Mouse (Mus musculus) heart, embryonic 16.5 days (tissue): Measurements from ENCODE around the gene Nop16. TPM values are rescaled to one million over a fixed set of nuclear protein-coding genes. Genes with fewer than 3 reads are reported as not detected.

ENCODE experiments used
- ATAC-seq: fragments of 200-750 bp; cut with Nextera tagmentation; replicated peaks from 2 replicates; pipeline ENCODE4 v1.8.0; 2017; ENCODE audit warnings: moderate number of reproducible peaks; ENCODE audit not compliant: insufficient read depth, low FRiP score; ENCODE audit errors: extremely low read depth
- H3K27ac ChIP-seq: fragments of 300-500 bp; sonication (generic); 2 replicates; pipeline ENCODE4 v1.5.1; 2014; ENCODE audit warnings: mild to moderate bottlenecking, low read length, control low read depth, moderate library complexity
- H3K27me3 ChIP-seq: fragments of 300-500 bp; sonication (generic); 2 replicates; pipeline ENCODE4 v1.6.1; 2014; ENCODE audit warnings: low read length, mixed read lengths; ENCODE audit not compliant: control insufficient read depth, insufficient read depth
- H3K36me3 ChIP-seq: fragments of 300-500 bp; sonication (generic); 2 replicates; pipeline ENCODE4 v1.6.1; 2014; ENCODE audit not compliant: control insufficient read depth, insufficient read depth
- H3K4me1 ChIP-seq: fragments of 300-500 bp; sonication (generic); 2 replicates; pipeline ENCODE4 v1.6.1; 2014; ENCODE audit warnings: low read length, mixed read lengths; ENCODE audit not compliant: control insufficient read depth, insufficient read depth
- H3K4me2 ChIP-seq: fragments of 300-500 bp; sonication (generic); 2 replicates; pipeline ENCODE4 v1.6.1; 2014; ENCODE audit warnings: low read depth, mild to moderate bottlenecking, control low read depth, low read length
- H3K4me3 ChIP-seq: fragments of 300-500 bp; sonication (generic); 2 replicates; pipeline ENCODE4 v1.5.1; 2014; ENCODE audit warnings: mild to moderate bottlenecking, control low read depth, low read length
- H3K9ac ChIP-seq: fragments of 300-500 bp; sonication (generic); 2 replicates; pipeline ENCODE4 v1.6.1; 2014; ENCODE audit warnings: low read length, control low read depth
- H3K9me3 ChIP-seq: fragments of 300-500 bp; sonication (generic); replicated peaks from 2 replicates; pipeline ENCODE4 v1.6.1; 2016; ENCODE audit warnings: low read length; ENCODE audit not compliant: control insufficient read depth
- WGBS: fragments of 180-500 bp; shearing (Covaris S2); extraction: QIAGEN DNeasy Blood & Tissue Kit; methylation state at CpG from one replicate; pipeline ENCODE4 v1.1.7; 2014; 5-methylcytosine and 5-hydroxymethylcytosine counted together
- polyA plus RNA-seq: library from polyadenylated mRNA; unstranded; fragments of >200 nt; fragmentation: Nextera tagmentation; extraction: Ambion mirVana; gene quantifications from 2 replicates; pipeline ENCODE4 v1.2.1, GENCODE M21; 2015

The Nop16 gene
- polyA plus RNA-seq, 1 experiment from 2014 or later = 56.7 TPM

GRCm38 (mm10) chr13:54603501-54603900 lies 13.6 kb upstream of the Nop16 start:
- Histone ChIP-seq H3K4me3 (no peak overlapping the region), H3K27ac (no peak overlapping the region), H3K4me1 (no peaks in the 10 kb centered on the region), H3K4me2 (no peak overlapping the region), H3K27me3 (no peaks in the 10 kb centered on the region), H3K9me3 (no peaks in the 10 kb centered on the region), H3K36me3 (peaks cover 2% of the 10 kb centered on the region; the same call in 1 of the 2 replicates), H3K9ac (no peak overlapping the region)
- no peak for ATAC-seq

GRCm38 (mm10) chr13:54602639-54603111 lies 12.8 kb upstream of the Nop16 start:
- Histone ChIP-seq H3K4me1 (peaks cover 3% of the 10 kb centered on the region; the same call in 1 of the 2 replicates), H3K9me3 (no peaks in the 10 kb centered on the region), H3K4me3 (no peak overlapping the region), H3K4me2 (no peak overlapping the region), H3K36me3 (peaks cover 2% of the 10 kb centered on the region; the same call in 1 of the 2 replicates), H3K27me3 (no peaks in the 10 kb centered on the region), H3K27ac (no peak overlapping the region), H3K9ac (no peak overlapping the region)
- 55% methylated on average over 3 of the region's 3 CpGs for WGBS
- ATAC-seq = no peak

DNA sequence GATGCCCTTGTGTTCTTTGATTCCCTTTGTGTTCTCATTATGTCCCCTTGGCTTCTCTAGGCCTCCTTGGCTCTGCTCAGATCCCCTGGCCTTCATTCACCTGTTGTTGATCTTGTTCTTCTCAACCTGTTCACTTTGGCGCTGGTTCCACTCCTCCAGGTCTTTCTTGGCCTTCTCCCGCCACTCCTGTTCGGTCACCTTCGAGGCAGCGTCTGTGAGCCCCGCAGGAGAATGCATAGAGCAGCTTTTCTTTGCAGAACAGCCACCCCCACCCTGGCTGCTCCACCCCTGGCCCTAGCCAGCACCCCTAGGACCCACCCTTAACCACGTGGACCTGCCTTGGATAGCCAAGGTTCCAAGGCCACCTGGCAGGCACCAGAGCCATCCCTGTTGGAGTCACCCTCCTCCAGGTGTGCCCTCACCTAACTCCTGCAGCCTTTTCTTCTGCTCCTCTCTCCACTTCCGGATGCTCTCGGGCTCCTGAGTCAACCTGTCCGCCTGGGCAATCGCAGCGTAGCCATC lies 8.8 kb upstream of the Nop16 start:
- H3K27ac ChIP-seq = no peak overlapping the region
- H3K36me3 ChIP-seq = peaks cover 3% of the 10 kb centered on the region; the same call in 1 of the 2 replicates
- H3K9ac ChIP-seq = no peak overlapping the region
- 86% methylated on average over 12 of the region's 12 CpGs for WGBS
- no peaks in the 10 kb centered on the region for H3K9me3 ChIP-seq
- no peak overlapping the region for H3K4me3 ChIP-seq
- no peak for ATAC-seq
- no peak overlapping the region for H3K4me2 ChIP-seq
- peaks cover 25% of the 10 kb centered on the region for H3K4me1 ChIP-seq
- H3K27me3 ChIP-seq = no peaks in the 10 kb centered on the region

- Histone ChIP-seq H3K4me3 (no peak overlapping the region), H3K27me3 (no peaks in the 10 kb centered on the region), H3K27ac (peak overlapping the region; percentile 85), H3K36me3 (peaks cover 5% of the 10 kb centered on the region; the same call in 1 of the 2 replicates), H3K9me3 (no peaks in the 10 kb centered on the region), H3K4me2 (peak overlapping the region; percentile 43; the same call in 1 of the 2 replicates), H3K4me1 (peaks cover 26% of the 10 kb centered on the region), H3K9ac (0 out of 2 replicates have a peak overlapping the region, but pooled peaks have one; percentile 11)
- 39% methylated on average over 5 of the region's 5 CpGs for WGBS
- no peak for ATAC-seq
Observed at GRCm38 (mm10) chr13:54596870-54597269, 7.0 kb upstream of the Nop16 start.

DNA sequence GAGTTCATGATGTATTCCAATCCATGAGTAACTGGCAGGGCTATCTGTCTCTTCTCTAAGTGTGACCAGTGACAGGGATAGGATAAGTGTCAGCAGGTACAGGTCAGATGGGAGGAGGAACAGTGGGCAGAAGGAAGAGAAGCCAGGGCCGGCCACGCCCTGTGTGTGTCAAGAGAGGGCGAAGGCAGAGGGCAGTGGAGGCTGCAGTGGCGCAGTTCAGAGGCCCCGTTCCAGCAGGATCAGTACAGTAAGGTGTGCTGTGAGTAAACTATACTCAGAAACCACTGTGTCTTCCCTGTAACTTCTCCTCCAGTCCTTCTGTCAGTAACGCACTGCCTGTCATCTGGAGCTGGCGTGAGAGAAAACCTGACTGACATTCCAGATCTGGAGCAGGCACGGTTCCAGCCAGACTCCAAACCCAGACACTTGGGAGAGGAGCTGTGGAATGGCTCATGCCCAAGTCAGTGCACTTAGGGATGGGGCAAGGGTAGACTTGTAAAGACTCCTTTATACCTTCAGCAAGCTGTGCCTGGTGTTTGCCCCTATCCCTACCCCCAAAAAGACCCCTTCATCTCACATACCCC lies 6.3 kb upstream of the Nop16 start:
- WGBS = 36% methylated on average over 8 of the region's 8 CpGs
- no peaks in the 10 kb centered on the region for H3K9me3 ChIP-seq
- peak overlapping the region; percentile 43 for H3K4me2 ChIP-seq
- peak overlapping the region; percentile 85 for H3K27ac ChIP-seq
- peak overlapping the region; percentile 0; the same call in 1 of the 2 replicates for H3K4me3 ChIP-seq
- ATAC-seq = peak; percentile 74
- H3K27me3 ChIP-seq = no peaks in the 10 kb centered on the region
- H3K4me1 ChIP-seq = peaks cover 33% of the 10 kb centered on the region
- H3K36me3 ChIP-seq = peaks cover 5% of the 10 kb centered on the region; the same call in 1 of the 2 replicates
- 0 out of 2 replicates have a peak overlapping the region, but pooled peaks have one; percentile 0 for H3K9ac ChIP-seq

- Histone ChIP-seq H3K4me2 (no peak overlapping the region), H3K4me1 (peaks cover 44% of the 10 kb centered on the region), H3K27ac (no peak overlapping the region), H3K36me3 (peaks cover 3% of the 10 kb centered on the region; the same call in 1 of the 2 replicates), H3K4me3 (no peak overlapping the region), H3K9ac (no peak overlapping the region), H3K9me3 (no peaks in the 10 kb centered on the region), H3K27me3 (no peaks in the 10 kb centered on the region)
- WGBS = 93% methylated on average over 11 of the region's 11 CpGs
- no peak for ATAC-seq
Observed at GRCm38 (mm10) chr13:54593617-54594016, 3.7 kb upstream of the Nop16 start.

- no peak for ATAC-seq
- Histone ChIP-seq H3K4me2 (peak overlapping the region; percentile 86), H3K9me3 (no peaks in the 10 kb centered on the region), H3K27ac (no peak overlapping the region), H3K27me3 (no peaks in the 10 kb centered on the region), H3K36me3 (peaks cover 8% of the 10 kb centered on the region; the same call in 1 of the 2 replicates), H3K9ac (no peak overlapping the region), H3K4me1 (peaks cover 34% of the 10 kb centered on the region), H3K4me3 (no peak overlapping the region)
- 87% methylated on average over 8 of the region's 8 CpGs for WGBS
Observed at GRCm38 (mm10) chr13:54591776-54592356, 2.0 kb upstream of the Nop16 start.

- Histone ChIP-seq H3K4me2 (peak overlapping the region; percentile 86), H3K36me3 (peaks cover 20% of the 10 kb centered on the region), H3K4me3 (peak overlapping the region; percentile 93), H3K27ac (peak overlapping the region; percentile 33; the same call in 1 of the 2 replicates), H3K4me1 (peaks cover 19% of the 10 kb centered on the region), H3K9me3 (no peaks in the 10 kb centered on the region), H3K9ac (peak overlapping the region; percentile 77), H3K27me3 (no peaks in the 10 kb centered on the region)
- ATAC-seq = peak; percentile 14
- WGBS = under 1% methylated on average over 24 of the region's 24 CpGs
Observed at GRCm38 (mm10) chr13:54589414-54589995, 385 bp downstream of the Nop16 start.

DNA sequence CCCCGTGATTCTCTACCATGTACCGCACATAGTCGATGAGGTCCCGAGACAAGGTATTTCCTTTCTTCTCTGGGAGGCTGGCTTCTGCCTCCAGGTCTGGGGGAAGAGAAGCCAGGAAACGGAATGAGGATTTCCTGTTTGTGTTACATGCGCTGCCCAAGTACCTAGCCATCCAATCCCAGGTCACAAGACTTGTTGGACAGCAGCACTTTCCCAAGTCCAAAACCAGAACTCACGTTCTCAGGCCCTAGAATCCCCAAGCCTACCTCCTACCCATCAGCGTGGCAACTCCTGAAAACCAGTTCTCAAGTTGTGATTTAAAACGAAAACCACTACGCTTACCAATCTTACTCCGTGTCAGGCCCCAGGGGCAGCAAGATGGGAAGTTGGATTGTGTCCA lies 4.1 kb downstream of the Nop16 start:
- no peak overlapping the region for H3K27ac ChIP-seq
- WGBS = 76% methylated on average over 11 of the region's 11 CpGs
- no peak overlapping the region for H3K9ac ChIP-seq
- H3K36me3 ChIP-seq = peaks cover 36% of the 10 kb centered on the region
- H3K4me3 ChIP-seq = no peak overlapping the region
- ATAC-seq = no peak
- no peaks in the 10 kb centered on the region for H3K27me3 ChIP-seq
- H3K9me3 ChIP-seq = no peaks in the 10 kb centered on the region
- no peak overlapping the region for H3K4me2 ChIP-seq
- H3K4me1 ChIP-seq = peaks cover 8% of the 10 kb centered on the region; the same call in 1 of the 2 replicates
